Mouse (Mus musculus) small intestine, adult 2 months (tissue): Measurements from ENCODE around the gene 1110017D15Rik. TPM values are rescaled to one million over a fixed set of nuclear protein-coding genes. Genes with fewer than 3 reads are reported as not detected.

ENCODE experiments used
- H3K27ac ChIP-seq: fragments of 200-500 bp; 2 replicates; pipeline ENCODE4 v1.5.1; 2012; ENCODE audit warnings: low read depth, low read length, control low read depth, inconsistent platforms; ENCODE audit not compliant: insufficient read depth
- H3K27me3 ChIP-seq: fragments of 200-500 bp; 2 replicates; pipeline ENCODE4 v1.6.1; 2012; ENCODE audit warnings: mild to moderate bottlenecking, moderate library complexity, low read length, inconsistent platforms; ENCODE audit not compliant: control insufficient read depth, insufficient read depth
- H3K36me3 ChIP-seq: fragments of 200-500 bp; 2 replicates; pipeline ENCODE4 v1.6.1; 2012; ENCODE audit warnings: mild to moderate bottlenecking, low read length, control low read depth, inconsistent platforms; ENCODE audit not compliant: control insufficient read depth, insufficient read depth
- H3K4me1 ChIP-seq: fragments of 200-500 bp; 2 replicates; pipeline ENCODE4 v1.6.1; 2012; ENCODE audit warnings: low read length, inconsistent platforms, mixed read lengths; ENCODE audit not compliant: control insufficient read depth, insufficient read depth, insufficient read length
- H3K4me3 ChIP-seq: fragments of 200-500 bp; 2 replicates; pipeline ENCODE4 v1.5.1; 2012; ENCODE audit warnings: low read depth, mild to moderate bottlenecking, control low read depth, inconsistent platforms, low read length, moderate library complexity
- CTCF ChIP-seq: fragments of 200-500 bp; IDR thresholded peaks from 2 replicates; pipeline ENCODE4 v1.5.1; 2012; ENCODE audit warnings: low read depth, mild to moderate bottlenecking, control low read depth, inconsistent platforms, low read length, moderate library complexity, mixed read lengths; ENCODE audit not compliant: insufficient replicate concordance, insufficient read length; ENCODE audit errors: extremely low read depth
- POLR2A ChIP-seq: fragments of 200-500 bp; IDR thresholded peaks from 2 replicates; pipeline ENCODE4 v1.6.1; 2012; ENCODE audit warnings: low read depth, mild to moderate bottlenecking, control low read depth, inconsistent platforms, low read length, moderate library complexity
- WGBS: fragments of 180-500 bp; shearing (Covaris S2); methylation state at CpG from one replicate; pipeline ENCODE4 v1.1.7; 2018; 5-methylcytosine and 5-hydroxymethylcytosine counted together
- polyA plus RNA-seq: library from polyadenylated mRNA; depleted of rRNA; stranded (reverse); fragments of >200 nt; gene quantifications from 2 replicates; pipeline ENCODE4 v1.2.3, GENCODE M21; 2012

The 1110017D15Rik gene
- polyA plus RNA-seq, 1 experiment, result 0.37 TPM

DNA sequence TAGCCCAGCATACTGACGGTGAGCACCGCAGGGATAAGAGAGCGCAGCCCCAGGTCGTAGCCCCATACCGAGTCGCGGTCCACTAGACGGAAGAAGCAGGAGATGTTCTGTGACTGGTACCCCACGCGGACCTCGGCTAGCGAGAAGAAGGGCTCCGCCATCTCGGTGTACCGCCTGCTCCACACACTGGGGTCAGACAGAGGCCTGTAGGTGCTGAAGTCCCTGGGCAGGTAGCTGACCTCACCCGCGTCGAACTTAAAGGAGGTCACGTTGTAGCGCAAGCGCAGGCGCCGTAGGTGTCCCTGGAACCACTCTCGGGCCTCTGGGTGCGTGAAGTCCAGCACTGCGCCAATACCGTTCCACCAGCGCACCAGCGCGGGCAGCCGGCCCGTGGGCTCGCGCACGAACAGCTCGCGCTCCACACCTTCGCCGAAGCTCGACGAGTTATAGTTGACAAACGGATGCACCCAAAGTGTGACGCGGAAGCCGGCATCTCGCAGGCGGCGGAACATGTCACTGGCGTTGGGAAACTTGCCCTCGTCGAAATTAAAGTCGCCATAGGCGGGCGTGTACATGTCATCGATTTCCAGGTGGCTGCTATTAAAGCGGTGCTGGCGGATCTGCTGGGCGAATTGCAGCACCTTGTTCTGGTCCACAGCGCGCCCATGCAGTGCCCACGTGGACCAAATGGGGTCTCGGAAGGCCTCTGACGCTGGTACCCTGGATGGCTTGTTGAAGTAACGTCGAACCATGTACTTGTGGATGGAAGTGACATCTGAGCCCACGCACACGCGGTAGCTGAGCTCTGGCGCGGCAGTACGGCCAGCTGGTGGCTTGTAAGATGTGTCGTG lies 18.9 kb downstream of the 1110017D15Rik start:
- WGBS, result 73% methylated on average over 72 of the region's 72 CpGs
- Histone ChIP-seq H3K4me1 (peaks cover 27% of the 10 kb centered on the region), H3K27ac (no peak overlapping the region), H3K4me3 (no peak overlapping the region), H3K36me3 (peaks cover 19% of the 10 kb centered on the region), H3K27me3 (no peaks in the 10 kb centered on the region)
- TF ChIP-seq CTCF (no peak), POLR2A (no peak)

DNA sequence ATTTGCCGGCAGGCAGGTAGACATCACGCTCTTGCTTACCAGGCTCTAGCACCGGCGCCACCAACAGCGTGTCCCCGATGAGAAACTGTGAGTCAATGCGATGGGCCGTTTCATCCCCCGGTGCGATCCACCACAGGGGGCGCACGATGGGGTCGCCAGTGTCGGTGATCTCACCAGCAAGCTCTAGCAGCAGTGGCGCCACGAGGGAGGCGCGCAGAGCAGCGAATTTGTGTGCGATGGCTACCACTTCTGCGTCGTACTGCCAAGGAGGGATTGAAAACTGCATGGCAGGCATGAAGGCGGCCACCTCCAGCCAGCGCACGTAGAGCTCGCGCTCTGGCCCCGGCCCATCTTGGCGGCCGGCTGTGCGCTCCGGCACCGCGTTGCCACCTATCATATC lies 19.6 kb downstream of the 1110017D15Rik start:
- Histone ChIP-seq H3K4me3 (no peak overlapping the region), H3K4me1 (peaks cover 30% of the 10 kb centered on the region), H3K27me3 (no peaks in the 10 kb centered on the region), H3K27ac (no peak overlapping the region), H3K36me3 (peaks cover 19% of the 10 kb centered on the region)
- 68% methylated on average over 34 of the region's 34 CpGs for WGBS
- TF ChIP-seq CTCF, result no peak
- no peak for TF ChIP-seq POLR2A

DNA sequence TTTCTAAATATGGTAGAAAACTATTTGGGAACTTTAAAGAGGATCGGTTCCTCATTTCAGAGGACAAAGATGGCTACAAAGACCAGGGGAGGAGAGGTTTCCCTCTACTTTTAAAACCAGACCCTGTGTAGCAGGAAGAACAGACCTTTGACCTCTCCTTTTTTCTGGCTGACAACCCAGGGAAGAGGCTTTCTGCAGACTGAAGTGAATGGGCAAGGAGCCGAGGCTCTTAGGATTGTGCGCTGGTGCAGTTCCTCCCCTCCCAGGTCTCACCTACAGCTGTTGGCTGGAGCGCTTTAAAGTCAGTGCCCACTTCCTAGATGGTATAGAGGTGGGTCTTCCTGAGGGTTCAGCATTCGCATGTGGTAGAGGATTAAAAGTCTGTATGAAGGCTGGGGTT lies 20.1 kb downstream of the 1110017D15Rik start:
- Histone ChIP-seq H3K36me3 (peaks cover 19% of the 10 kb centered on the region), H3K27ac (no peak overlapping the region), H3K4me1 (peaks cover 30% of the 10 kb centered on the region), H3K27me3 (no peaks in the 10 kb centered on the region), H3K4me3 (no peak overlapping the region)
- WGBS, result 48% methylated on average over 5 of the region's 5 CpGs
- TF ChIP-seq POLR2A, result no peak
- no peak for TF ChIP-seq CTCF

DNA sequence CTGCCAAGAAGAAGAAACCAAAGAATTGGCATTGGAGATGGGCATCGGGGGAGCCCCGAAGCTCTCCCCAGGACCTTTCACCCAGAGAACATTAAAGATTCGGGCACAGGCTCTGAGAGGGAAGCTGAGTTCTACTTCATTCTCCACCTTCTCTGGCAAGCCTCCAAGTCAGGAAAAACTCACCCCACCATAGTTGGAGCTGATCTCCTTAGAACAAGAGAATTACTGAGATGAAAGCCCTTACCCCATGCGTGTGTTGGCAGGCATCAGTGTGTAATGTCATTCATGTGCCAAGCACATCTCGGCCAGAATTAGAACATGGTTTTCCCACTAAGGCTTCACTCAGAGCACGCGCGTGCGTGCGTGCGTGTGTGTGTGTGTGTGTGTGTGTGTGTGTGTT lies 21.3 kb downstream of the 1110017D15Rik start:
- Histone ChIP-seq H3K36me3 (peaks cover 19% of the 10 kb centered on the region), H3K27ac (0 out of 2 replicates have a peak overlapping the region, but pooled peaks have one; percentile 2), H3K27me3 (no peaks in the 10 kb centered on the region), H3K4me1 (peaks cover 30% of the 10 kb centered on the region), H3K4me3 (no peak overlapping the region)
- WGBS, result 42% methylated on average over 11 of the region's 11 CpGs
- no peak for TF ChIP-seq POLR2A
- TF ChIP-seq CTCF, result no peak

DNA sequence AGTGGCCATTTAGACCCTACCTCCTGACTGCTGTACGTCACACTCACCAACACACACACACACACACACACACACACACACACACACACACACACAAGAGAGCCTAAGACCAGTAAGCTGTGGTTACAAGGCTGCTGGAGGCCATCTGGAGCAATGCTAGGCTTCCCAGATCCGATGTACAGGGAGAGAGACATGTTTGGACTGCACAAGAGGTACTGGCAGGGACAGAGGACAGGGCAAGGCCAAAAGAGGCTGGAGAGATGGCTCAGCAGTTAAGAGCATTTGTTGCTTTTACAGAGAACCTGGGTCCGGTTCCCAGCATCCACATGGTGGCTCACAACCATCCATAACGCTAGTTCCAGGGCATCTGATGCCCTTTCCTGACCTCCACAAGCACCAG lies 22.1 kb downstream of the 1110017D15Rik start:
- H3K4me1 ChIP-seq, result peaks cover 24% of the 10 kb centered on the region
- 75% methylated on average over 4 of the region's 4 CpGs for WGBS
- H3K27me3 ChIP-seq, result no peaks in the 10 kb centered on the region
- H3K4me3 ChIP-seq, result no peak overlapping the region
- TF ChIP-seq CTCF, result no peak
- TF ChIP-seq POLR2A, result no peak
- no peak overlapping the region for H3K27ac ChIP-seq
- peaks cover 19% of the 10 kb centered on the region for H3K36me3 ChIP-seq

DNA sequence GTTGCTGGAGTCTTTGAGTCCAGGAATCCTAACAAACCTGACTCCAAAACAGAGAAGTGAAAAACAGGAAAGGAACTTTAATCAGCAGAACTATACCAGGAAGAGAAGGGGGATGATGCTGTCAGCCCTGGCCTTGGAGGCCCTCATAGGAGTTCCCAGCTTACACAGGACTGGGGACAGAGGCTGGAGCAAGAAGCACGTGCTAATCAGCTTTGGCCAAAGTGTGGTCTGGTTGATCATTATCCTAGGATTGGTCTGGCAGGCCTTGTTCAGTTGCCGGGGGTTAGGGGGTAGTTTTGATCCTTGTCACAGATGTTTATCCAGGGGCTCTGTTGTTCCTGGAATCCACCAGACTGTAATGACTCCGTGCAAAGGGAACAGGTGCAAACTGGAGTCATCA lies 22.8 kb downstream of the 1110017D15Rik start:
- H3K27ac ChIP-seq, result peak overlapping the region; percentile 60

DNA sequence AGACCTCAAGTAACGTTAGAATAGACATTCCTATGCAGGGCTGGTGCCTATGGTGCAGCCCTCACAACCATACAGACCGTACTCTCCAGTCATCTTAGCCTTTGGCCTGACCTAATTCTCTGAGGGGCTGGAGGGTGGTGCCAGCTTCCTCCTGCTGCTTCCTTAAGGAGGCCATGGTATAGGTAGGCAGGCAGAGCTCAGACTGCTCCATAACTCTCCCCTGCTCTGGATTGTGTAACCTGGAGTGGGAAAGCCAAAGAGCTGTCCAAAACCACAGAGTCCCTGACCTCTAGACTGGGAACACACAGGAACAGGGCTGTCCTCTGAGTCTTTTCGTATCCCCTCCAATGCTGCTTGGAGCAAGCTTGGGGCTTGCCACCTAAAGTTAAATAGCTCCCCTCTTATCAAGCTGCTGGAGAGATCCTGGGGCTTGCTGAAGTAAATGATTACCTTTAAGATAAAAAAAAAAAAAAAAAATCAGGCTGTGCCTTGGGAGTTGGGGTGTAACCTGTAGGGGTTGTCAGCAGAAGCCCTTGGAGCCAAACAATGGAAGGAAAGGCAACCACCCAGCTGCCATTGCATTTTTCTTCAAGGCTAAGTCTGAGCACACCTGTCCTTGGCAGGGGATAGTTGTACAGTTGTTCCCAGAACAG lies 23.5 kb downstream of the 1110017D15Rik start:
- Histone ChIP-seq H3K4me1 (peaks cover 24% of the 10 kb centered on the region), H3K27me3 (no peaks in the 10 kb centered on the region), H3K27ac (peak overlapping the region; percentile 77), H3K36me3 (peaks cover 12% of the 10 kb centered on the region), H3K4me3 (no peak overlapping the region)
- TF ChIP-seq CTCF (no peak), POLR2A (no peak)
- whole genome bisulfite sequencing, result 25% methylated on average over 3 of the region's 3 CpGs

More for the DNA sequence above, 22.8 kb downstream of the 1110017D15Rik start:
- H3K4me1 ChIP-seq, result peaks cover 24% of the 10 kb centered on the region
- 13% methylated on average over 3 of the region's 3 CpGs for WGBS
- H3K27me3 ChIP-seq, result no peaks in the 10 kb centered on the region
- H3K36me3 ChIP-seq, result peaks cover 19% of the 10 kb centered on the region
- TF ChIP-seq CTCF (no peak), POLR2A (no peak)
- no peak overlapping the region for H3K4me3 ChIP-seq

DNA sequence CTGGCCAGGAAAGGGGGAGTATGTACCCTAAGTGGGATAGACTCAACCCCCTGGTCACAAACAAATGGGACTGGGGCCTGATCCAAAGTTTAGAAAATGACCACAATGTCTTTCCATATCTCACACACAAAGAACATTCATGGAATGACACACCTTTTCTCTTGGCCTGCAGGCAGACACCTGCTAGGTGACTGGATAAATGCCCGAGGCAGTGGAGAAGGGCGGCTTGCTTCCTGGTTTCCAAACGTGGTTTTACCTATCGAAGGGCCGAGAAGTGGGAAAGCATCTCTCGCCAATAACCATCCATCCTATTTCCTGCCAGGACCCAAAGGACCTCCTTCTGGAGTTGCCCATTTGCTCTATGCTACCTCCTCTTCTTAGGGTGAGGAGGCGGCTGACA lies 24.2 kb downstream of the 1110017D15Rik start:
- peaks cover 6% of the 10 kb centered on the region for H3K36me3 ChIP-seq
- 39% methylated on average over 7 of the region's 7 CpGs for WGBS
- no peak overlapping the region for H3K4me3 ChIP-seq
- no peaks in the 10 kb centered on the region for H3K27me3 ChIP-seq
- peaks cover 24% of the 10 kb centered on the region for H3K4me1 ChIP-seq
- no peak for TF ChIP-seq CTCF
- no peak for TF ChIP-seq POLR2A
- peak overlapping the region; percentile 77 for H3K27ac ChIP-seq
